Mouse (Mus musculus) erythroblast, embryonic 14.5 days (primary cell): Measurements from ENCODE around the gene Adar.

ENCODE experiments used
- GATA1 ChIP-seq: IDR thresholded peaks from 2 replicates; pipeline ENCODE4 v1.6.1; 2012; ENCODE audit warnings: low read length, inconsistent platforms, mixed read lengths
- TAL1 ChIP-seq: IDR thresholded peaks from 3 replicates; pipeline ENCODE4 v1.6.1; 2012; ENCODE audit warnings: low read length, inconsistent platforms, mixed read lengths

DNA sequence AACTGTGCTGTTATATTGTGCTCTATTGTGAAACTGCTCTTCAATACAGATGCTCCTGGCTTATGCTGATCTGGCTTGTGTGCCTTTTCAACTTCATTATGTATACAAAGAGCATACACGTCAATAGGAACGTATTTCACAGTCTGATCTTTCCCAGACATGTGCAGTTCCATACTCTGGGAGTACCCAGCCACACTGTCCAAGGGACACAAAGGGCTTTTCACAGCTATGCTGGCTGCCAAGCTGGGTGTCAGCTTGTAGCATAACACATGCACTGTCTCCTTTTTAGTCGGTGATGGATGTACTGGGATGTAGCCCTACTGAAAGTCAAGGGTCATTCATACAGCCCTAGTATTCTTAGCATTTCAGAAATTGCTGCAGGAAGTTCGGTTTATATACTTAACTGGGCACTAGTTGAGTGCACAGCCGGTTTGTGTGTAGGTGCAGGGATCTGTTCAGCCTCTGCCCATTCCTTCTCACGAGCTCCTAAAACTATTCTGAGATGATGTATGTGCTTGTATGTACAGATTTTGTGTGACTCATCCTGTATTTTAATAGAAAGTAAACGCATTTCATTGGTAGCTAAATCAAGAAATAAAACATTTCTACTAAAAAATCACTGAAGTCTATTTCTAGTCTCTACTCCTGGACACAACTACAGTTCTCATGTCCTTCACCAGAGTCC, 8.7 kb downstream of the Adar start:
- TF ChIP-seq TAL1 (no peak), GATA1 (no peak)
